Mouse (Mus musculus): Measurements from ENCODE around the gene Pmel. TPM values are rescaled to one million over a fixed set of nuclear protein-coding genes. Genes with fewer than 3 reads are reported as not detected.

The Pmel gene
- total RNA-seq, 4 experiments from 2014 or later = 0.29 to 0.79 (median 0.44) TPM

- DNase-seq (ENCODE audit: low spot score) = peak; percentile 73
Measured at GRCm38 (mm10) chr10:128748252-128748864, 44.4 kb downstream of the Pmel start.

Other genes starting within 250 kb of the Pmel start
- 10 to 100 TPM; 76.2 to 83.2 (median 79.1) TPM for gene Smarcc2, start 244.9 kb upstream of the Pmel start, total RNA-seq (2022)
- gene Myl6, start 210.1 kb upstream of the Pmel start, total RNA-seq (2022) = 100 to 1,000 TPM; 202 to 251 (median 236) TPM
- 1 to 10 TPM; 3.2 to 4.1 (median 3.4) TPM for gene Myl6b, start 205.5 kb upstream of the Pmel start, total RNA-seq (2022)
- 10 to 100 TPM; 16.5 to 17.5 (median 17.1) TPM for gene Esyt1, start 178.3 kb upstream of the Pmel start, total RNA-seq (2022)
- gene Zc3h10, start 156.4 kb upstream of the Pmel start, total RNA-seq (2022) = 1 to 10 TPM; 5.7 to 9.9 (median 6.8) TPM
- gene Rpl41, start 154.9 kb upstream of the Pmel start, total RNA-seq (2022) = 1,000 to 10,000 TPM; 1,313 to 1,574 (median 1,476) TPM
- 10 to 100 TPM; 35.0 to 47.9 (median 39.4) TPM for gene Pa2g4, start 138.2 kb upstream of the Pmel start, total RNA-seq (2022)
- 1 to 10 TPM; 6.9 to 8.5 (median 7.9) TPM for gene Erbb3, start 114.5 kb upstream of the Pmel start, total RNA-seq (2022)
- 100 to 1,000 TPM; 142 to 284 (median 234) TPM for gene Rps26, start 77.4 kb upstream of the Pmel start, total RNA-seq (2022)
- gene Ikzf4, start 58.2 kb upstream of the Pmel start, total RNA-seq (2022) = 1 to 10 TPM in 1 of 4 experiments, under 1 TPM in 3; 0.49 to 2.3 (median 0.55) TPM
- gene Suox, start 30.1 kb upstream of the Pmel start, total RNA-seq (2022) = 10 to 100 TPM; 23.1 to 28.7 (median 25.9) TPM
- 10 to 100 TPM; 84.0 to 87.9 (median 85.0) TPM for gene Rab5b, start 7.9 kb upstream of the Pmel start, total RNA-seq (2022)
- gene Cdk2, start 836 bp downstream of the Pmel start, total RNA-seq (2022) = 1 to 10 TPM; 8.0 to 8.8 (median 8.5) TPM
- gene Dgka, start 40.7 kb downstream of the Pmel start, total RNA-seq (2022) = 10 to 100 TPM; 11.3 to 12.9 (median 12.6) TPM
- 10 to 100 TPM in 1 of 4 experiments, 1 to 10 TPM in 3; 7.9 to 11.1 (median 9.4) TPM for gene Pym1, start 43.7 kb downstream of the Pmel start, total RNA-seq (2022)
- 1 to 10 TPM; 2.2 to 2.8 (median 2.5) TPM for gene Mmp19, start 86.7 kb downstream of the Pmel start, total RNA-seq (2022)
- 10 to 100 TPM; 34.7 to 38.9 (median 35.9) TPM for gene Dnajc14, start 99.9 kb downstream of the Pmel start, total RNA-seq (2022)
- 1 to 10 TPM; 4.4 to 5.6 (median 4.8) TPM for gene Tmem198b, start 100.2 kb downstream of the Pmel start, total RNA-seq (2022)
- gene Sarnp, start 113.1 kb downstream of the Pmel start, total RNA-seq (2022) = 10 to 100 TPM; 31.5 to 40.7 (median 36.8) TPM
- gene Ormdl2, start 117.5 kb downstream of the Pmel start, total RNA-seq (2022) = 10 to 100 TPM in 1 of 4 experiments, 1 to 10 TPM in 3; 5.8 to 10.5 (median 7.0) TPM
- 1 to 10 TPM; 1.3 to 3.0 (median 1.9) TPM for gene Gdf11, start 187.5 kb downstream of the Pmel start, total RNA-seq (2022)
- gene Cd63, start 196.8 kb downstream of the Pmel start, total RNA-seq (2022) = 100 to 1,000 TPM; 121 to 171 (median 135) TPM
- 1 to 10 TPM; 3.8 to 6.2 (median 5.2) TPM for gene Rdh5, start 218.7 kb downstream of the Pmel start, total RNA-seq (2022)
- gene Bloc1s1, start 219.8 kb downstream of the Pmel start, total RNA-seq (2022) = 100 to 1,000 TPM; 150 to 260 (median 205) TPM
- gene Itga7, start 229.6 kb downstream of the Pmel start, total RNA-seq (2022) = 100 to 1,000 TPM; 161 to 179 (median 167) TPM